Mouse (Mus musculus) CH12.LX (cell line): ENCODE measurements around the gene Lrp11. TPM values are rescaled to one million over a fixed set of nuclear protein-coding genes. Genes with fewer than 3 reads are reported as not detected.

Source experiments
- DNase-seq: peaks from one replicate; pipeline ENCODE4 v3.0.0-alpha.2; 2013; ENCODE audit errors: extremely low read depth
- H3K27ac ChIP-seq: 2 replicates; pipeline ENCODE4 v1.5.1; 2012; ENCODE audit warnings: low read depth, mild to moderate bottlenecking, control low read depth, moderate library complexity; ENCODE audit not compliant: insufficient read depth
- H3K27me3 ChIP-seq: replicated peaks from 2 replicates; pipeline ENCODE3; 2012; ENCODE audit warnings: inconsistent platforms
- H3K36me3 ChIP-seq, 2 experiments: replicated peaks in 1 of 2; 2 replicates each; pipeline versions ENCODE3 to v1.6.1; 2012; ENCODE audit warnings: inconsistent platforms in 1 of 2, low read length in 1 of 2, mild to moderate bottlenecking in 1 of 2, mixed read lengths in 1 of 2, moderate library complexity in 1 of 2; ENCODE audit not compliant: control insufficient read depth in 1 of 2, insufficient read depth in 1 of 2
- H3K4me1 ChIP-seq, 2 experiments: 2 replicates each; pipeline ENCODE4 v1.6.1; 2012; ENCODE audit warnings: inconsistent platforms in 1 of 2, moderate library complexity in 1 of 2; ENCODE audit not compliant: insufficient read depth in 2 of 2, control insufficient read depth in 1 of 2
- H3K4me2 ChIP-seq: 2 replicates; pipeline ENCODE4 v1.6.1; 2012; ENCODE audit warnings: low read depth, mild to moderate bottlenecking, control low read depth; ENCODE audit not compliant: poor library complexity, insufficient read depth, severe bottlenecking
- H3K4me3 ChIP-seq, 3 experiments: fragments of 150-350 bp in 1 of 3; sonication (generic) in 1 of 3; replicated peaks in 1 of 3; 2 replicates each; pipeline versions ENCODE3 to v1.5.1; 2011 to 2012; ENCODE audit warnings: low read depth in 2 of 3, low read length in 2 of 3, mild to moderate bottlenecking in 2 of 3, moderate library complexity in 2 of 3, control low read depth in 1 of 3, improper control_type of control experiment in 1 of 3, inconsistent platforms in 1 of 3, mixed read lengths in 1 of 3; ENCODE audit not compliant: poor library complexity in 1 of 3
- H3K79me2 ChIP-seq: replicated peaks from 2 replicates; pipeline ENCODE4 v1.6.1; 2012; ENCODE audit warnings: mild to moderate bottlenecking, moderate library complexity; ENCODE audit not compliant: control insufficient read depth, poor library complexity, insufficient read depth, severe bottlenecking; ENCODE audit errors: extremely low read depth
- H3K9ac ChIP-seq: 2 replicates; pipeline ENCODE4 v1.6.1; 2012; ENCODE audit warnings: low read depth, mild to moderate bottlenecking, control low read depth, moderate library complexity; ENCODE audit not compliant: insufficient read depth
- H3K9me3 ChIP-seq: replicated peaks from 2 replicates; pipeline ENCODE3; 2012; ENCODE audit warnings: low read length, inconsistent platforms, mixed read lengths
- BHLHE40 ChIP-seq: IDR thresholded peaks from 2 replicates; pipeline ENCODE4 v1.6.1; 2011; ENCODE audit warnings: mild to moderate bottlenecking, low read depth, low read length, improper control_type of control experiment
- CHD1 ChIP-seq: IDR thresholded peaks from 2 replicates; pipeline ENCODE4 v1.6.1; 2012; ENCODE audit warnings: low read depth, low read length, improper control_type of control experiment, inconsistent platforms
- E2F4 ChIP-seq: IDR thresholded peaks from 2 replicates; pipeline ENCODE4 v1.6.1; 2011; ENCODE audit warnings: low read depth, low read length, improper control_type of control experiment; ENCODE audit not compliant: insufficient replicate concordance
- ETS1 ChIP-seq: conservative IDR thresholded peaks from 2 replicates; pipeline ENCODE4 v1.6.1; 2012; ENCODE audit warnings: low read depth, mild to moderate bottlenecking, inconsistent platforms, low read length, improper control_type of control experiment, moderate library complexity
- IRF4 ChIP-seq: IDR thresholded peaks from 2 replicates; pipeline ENCODE4 v1.6.1; 2014; ENCODE audit warnings: low read depth, mild to moderate bottlenecking, inconsistent platforms, low read length, improper control_type of control experiment
- JUN ChIP-seq: IDR thresholded peaks from 2 replicates; pipeline ENCODE4 v1.6.1; 2011; ENCODE audit warnings: low read depth, mild to moderate bottlenecking, low read length, improper control_type of control experiment, moderate library complexity; ENCODE audit not compliant: insufficient read depth
- JUND ChIP-seq: conservative IDR thresholded peaks from 2 replicates; pipeline ENCODE4 v1.6.1; 2011; ENCODE audit warnings: low read depth, low read length, improper control_type of control experiment
- MAZ ChIP-seq: IDR thresholded peaks from 2 replicates; pipeline ENCODE4 v1.6.1; 2012; ENCODE audit warnings: low read depth, mild to moderate bottlenecking, inconsistent platforms, low read length, improper control_type of control experiment, moderate library complexity
- MEF2A ChIP-seq: IDR thresholded peaks from 2 replicates; pipeline ENCODE4 v1.6.1; 2014; ENCODE audit warnings: low read depth, mild to moderate bottlenecking, inconsistent platforms, low read length, improper control_type of control experiment, borderline replicate concordance
- NELFE ChIP-seq: IDR thresholded peaks from 2 replicates; pipeline ENCODE4 v1.6.1; 2011; ENCODE audit warnings: low read depth, low read length, improper control_type of control experiment
- PAX5 ChIP-seq: IDR thresholded peaks from 2 replicates; pipeline ENCODE4 v1.6.1; 2012; ENCODE audit warnings: low read length, inconsistent platforms, mixed read lengths
- POLR2AphosphoS2 ChIP-seq: IDR thresholded peaks from 2 replicates; pipeline ENCODE4 v1.6.1; 2011; ENCODE audit warnings: low read depth, low read length, improper control_type of control experiment
- RAD21 ChIP-seq: IDR thresholded peaks from 2 replicates; pipeline ENCODE4 v1.6.1; 2011; ENCODE audit warnings: low read depth, mild to moderate bottlenecking, low read length, improper control_type of control experiment, moderate library complexity
- RCOR1 ChIP-seq: conservative IDR thresholded peaks from 2 replicates; pipeline ENCODE4 v1.6.1; 2012; ENCODE audit warnings: low read depth, mild to moderate bottlenecking, inconsistent platforms, low read length, improper control_type of control experiment
- TCF12 ChIP-seq: IDR thresholded peaks from 2 replicates; pipeline ENCODE4 v1.6.1; 2014; ENCODE audit warnings: low read depth, mild to moderate bottlenecking, inconsistent platforms, low read length, improper control_type of control experiment
- ZC3H11A ChIP-seq: IDR thresholded peaks from 2 replicates; pipeline ENCODE4 v1.6.1; 2012; ENCODE audit warnings: low read depth, mild to moderate bottlenecking, inconsistent platforms, low read length, improper control_type of control experiment
- dilution Hi-C: fragments of 300-500 bp; cut with MboI; formaldehyde crosslinking; loops from 2 replicates; pipeline ENCODE4 v1.14.3; 2020; ENCODE audit warnings: low sequenced_read_pairs; ENCODE audit not compliant: extremely low pct_unique_long_range_greater_than_20kb, extremely low pct_ligation_motif_present
- in situ Hi-C: fragments of 300-500 bp; cut with MboI; formaldehyde crosslinking; loops from 3 replicates; pipeline ENCODE4 v1.14.3; 2019; ENCODE audit warnings: low sequenced_read_pairs, low pct_ligation_motif_present, low pct_unique_long_range_greater_than_20kb, mixed read lengths
- polyA plus RNA-seq: library from polyadenylated mRNA; unstranded; fragments of >175 nt; gene quantifications from 2 replicates; pipeline ENCODE4 v1.2.1, GENCODE M21; 2012; ENCODE audit warnings: low read depth; ENCODE audit not compliant: insufficient read length
- total RNA-seq, 2 experiments: library from RNA; depleted of rRNA; stranded (reverse); fragments of 300-350 nt in 1 of 2; fragments of >200 nt in 1 of 2; gene quantifications; 2 replicates each; pipeline ENCODE4 v1.2.3; 2012 to 2014

The Lrp11 gene
- total and polyA plus RNA-seq, 3 experiments: 4.7 to 6.0 (median 4.9) TPM

- no peak for DNase-seq
- no peaks in the 10 kb centered on the region for H3K79me2 ChIP-seq
- 0 out of 2 replicates have a peak overlapping the region, but pooled peaks have one; percentile 58 for H3K9ac ChIP-seq
- peaks cover 3% of the 10 kb centered on the region for H3K27me3 ChIP-seq
- H3K4me1 ChIP-seq: peaks cover 2 to 16% of the 10 kb centered on the region in 2 experiments; a peak in 3 of 4 replicates
- TF ChIP-seq NELFE (no peak), ZC3H11A (no peak), TCF12 (no peak), RAD21 (no peak), MEF2A (no peak)
- dilution Hi-C loops (no loop called here), in situ Hi-C loops (no loop called here)
- peaks cover 3% of the 10 kb centered on the region for H3K9me3 ChIP-seq
- H3K4me2 ChIP-seq: peak overlapping the region; percentile 18
- H3K4me3 ChIP-seq: peak overlapping the region in 2 of 3 experiments; percentile 70 to 78
- no peaks in the 10 kb centered on the region for H3K36me3 ChIP-seq
- H3K27ac ChIP-seq: no peak overlapping the region
These were observed 1.2 kb downstream of the Lrp11 start for GRCm38 (mm10) chr10:7590792-7591191.

GRCm38 (mm10) chr10:7594797-7595196 is 5.2 kb downstream of the Lrp11 start:
- H3K4me1 ChIP-seq: peaks cover 0 to 9% of the 10 kb centered on the region in 2 experiments; a peak in 2 of 4 replicates
- no peaks in the 10 kb centered on the region for H3K9me3 ChIP-seq
- TF ChIP-seq CHD1 (no peak), BHLHE40 (no peak), MAZ (no peak), NELFE (no peak), PAX5 (no peak), POLR2AphosphoS2 (no peak), ETS1 (no peak), E2F4 (no peak), IRF4 (no peak), JUN (no peak), TCF12 (no peak), RCOR1 (no peak), ZC3H11A (no peak), JUND (no peak)
- no peak overlapping the region for H3K4me2 ChIP-seq
- peaks cover 0 to 4% of the 10 kb centered on the region in 2 experiments for H3K36me3 ChIP-seq
- H3K27me3 ChIP-seq: peaks cover 2% of the 10 kb centered on the region
- dilution Hi-C loops: no loop called here
- in situ Hi-C loops: no loop called here
- no peaks in the 10 kb centered on the region for H3K79me2 ChIP-seq
- H3K4me3 ChIP-seq: no peak overlapping the region
- no peak overlapping the region for H3K9ac ChIP-seq
- no peak overlapping the region for H3K27ac ChIP-seq
- no peak for DNase-seq
